Mouse (Mus musculus): ENCODE results near the gene Rassf1.

DNA sequence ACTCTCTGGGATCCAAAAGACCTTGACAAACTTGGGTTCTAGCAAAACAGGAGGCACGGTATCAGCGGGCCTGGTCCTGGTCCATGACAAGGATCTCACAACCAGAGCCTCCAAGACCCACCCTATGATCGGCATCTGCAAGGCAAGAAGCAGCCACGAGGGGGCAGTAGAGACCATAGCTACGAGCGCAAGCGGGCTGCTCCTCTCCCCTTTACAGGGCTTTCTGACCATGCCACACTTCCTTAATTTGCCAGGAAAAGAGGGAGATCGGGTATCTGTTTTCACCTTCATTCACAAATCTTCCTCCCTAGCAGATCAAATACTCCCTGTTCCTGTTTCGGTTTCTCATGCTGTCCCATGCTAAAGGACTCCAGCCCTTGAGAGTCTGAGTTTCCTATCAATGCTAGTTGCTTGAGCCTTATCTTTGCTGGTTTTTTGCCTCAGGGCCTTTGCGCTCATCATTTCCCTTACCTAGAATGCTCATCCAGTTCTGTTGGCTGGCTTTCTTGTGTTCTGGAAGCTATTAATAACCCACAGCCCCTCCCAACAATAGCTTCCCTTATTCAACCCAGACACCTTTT lies 50.8 kb downstream of the Rassf1 start:
- TF ChIP-seq HCFC1 (IDR thresholded peaks at IDR 0.05; ENCODE audit: borderline replicate concordance, insufficient read depth, low read length), result no peak
- no peak for TF ChIP-seq CHD2 (IDR thresholded peaks at IDR 0.05; ENCODE audit: low read depth, low read length)
- TF ChIP-seq ZC3H11A (IDR thresholded peaks at IDR 0.05; ENCODE audit: borderline replicate concordance, low read depth, low read length), result peak; percentile 82
- TF ChIP-seq ZNF384 (IDR thresholded peaks at IDR 0.05; ENCODE audit: low read depth, low read length), result no peak
- no peak for TF ChIP-seq MAFK (IDR thresholded peaks at IDR 0.05; ENCODE audit: insufficient read depth, low read depth, low read length)

Data from ES-E14 (cell line).